Mouse (Mus musculus) heart, embryonic 11.5 days (tissue): ENCODE measurements at regions not wholly inside any gene's neighbourhood (a gene's known extent, or its start where the extent isn't known, plus 50 kb on each side); places are given as distances from the start of the nearest gene placed in this dataset.

Experiments used
- ATAC-seq: fragments of 200-750 bp; cut with Nextera tagmentation; replicated peaks from 2 replicates; pipeline ENCODE4 v1.8.0; 2017; ENCODE audit warnings: moderate library complexity; ENCODE audit not compliant: insufficient number of reproducible peaks, low FRiP score, low TSS enrichment
- H3K27ac ChIP-seq: fragments of 300-500 bp; sonication (generic); 2 replicates; pipeline ENCODE4 v1.5.1; 2014; ENCODE audit warnings: mild to moderate bottlenecking, low read depth, low read length
- H3K27me3 ChIP-seq: fragments of 300-500 bp; sonication (generic); 2 replicates; pipeline ENCODE4 v1.6.1; 2014; ENCODE audit warnings: mild to moderate bottlenecking, low read length, mixed read lengths; ENCODE audit not compliant: control insufficient read depth, insufficient read depth
- H3K36me3 ChIP-seq: fragments of 300-500 bp; sonication (generic); 2 replicates; pipeline ENCODE4 v1.6.1; 2014; ENCODE audit warnings: mild to moderate bottlenecking, low read length, moderate library complexity, mixed read lengths; ENCODE audit not compliant: control insufficient read depth, insufficient read depth
- H3K4me1 ChIP-seq: fragments of 300-500 bp; sonication (generic); 2 replicates; pipeline ENCODE4 v1.6.1; 2014; ENCODE audit warnings: low read length; ENCODE audit not compliant: control insufficient read depth, insufficient read depth
- H3K4me2 ChIP-seq: fragments of 300-500 bp; sonication (generic); 2 replicates; pipeline ENCODE4 v1.6.1; 2014; ENCODE audit warnings: mild to moderate bottlenecking, moderate library complexity
- H3K4me3 ChIP-seq: fragments of 300-500 bp; sonication (generic); 2 replicates; pipeline ENCODE4 v1.5.1; 2014; ENCODE audit warnings: low read depth, low read length
- H3K9ac ChIP-seq: fragments of 300-500 bp; sonication (generic); 2 replicates; pipeline ENCODE4 v1.6.1; 2014; ENCODE audit warnings: mild to moderate bottlenecking, low read depth, low read length, moderate library complexity
- H3K9me3 ChIP-seq: fragments of 300-500 bp; sonication (generic); replicated peaks from 2 replicates; pipeline ENCODE4 v1.6.1; 2016; ENCODE audit warnings: low read length; ENCODE audit not compliant: control insufficient read depth
- WGBS: fragments of 180-500 bp; shearing (Covaris S2); extraction: QIAGEN DNeasy Blood & Tissue Kit; methylation state at CpG from one replicate; pipeline ENCODE4 v1.1.7; 2014; ENCODE audit not compliant: insufficient replicate concordance; 5-methylcytosine and 5-hydroxymethylcytosine counted together

GRCm38 (mm10) chr3:37846191-37847003 lies 122.1 kb upstream of the Gm5148 start:
- ATAC-seq: no peak
- H3K9me3 ChIP-seq: no peaks in the 10 kb centered on the region

GRCm38 (mm10) chr3:37845313-37846023 lies 121.2 kb upstream of the Gm5148 start:
- no peak overlapping the region for H3K27ac ChIP-seq
- H3K4me1 ChIP-seq: 0 out of 2 replicates have a peak, but pooled peaks cover 8% of the 10 kb centered on the region
- H3K4me2 ChIP-seq: no peak overlapping the region
- H3K36me3 ChIP-seq: no peaks in the 10 kb centered on the region
- H3K9me3 ChIP-seq: no peaks in the 10 kb centered on the region
- H3K27me3 ChIP-seq: no peaks in the 10 kb centered on the region
- H3K4me3 ChIP-seq: no peak overlapping the region
- WGBS: 71% methylated on average over 11 of the region's 11 CpGs
- no peak for ATAC-seq
- no peak overlapping the region for H3K9ac ChIP-seq

More at GRCm38 (mm10) chr3:37846191-37847003, 122.1 kb upstream of the Gm5148 start:
- 0 out of 2 replicates have a peak, but pooled peaks cover 8% of the 10 kb centered on the region for H3K4me1 ChIP-seq
- no peak overlapping the region for H3K9ac ChIP-seq
- WGBS: 51% methylated on average over 3 of the region's 3 CpGs
- no peak overlapping the region for H3K4me2 ChIP-seq
- no peaks in the 10 kb centered on the region for H3K27me3 ChIP-seq
- no peak overlapping the region for H3K27ac ChIP-seq
- no peak overlapping the region for H3K4me3 ChIP-seq
- H3K36me3 ChIP-seq: no peaks in the 10 kb centered on the region

GRCm38 (mm10) chr3:37844731-37845312 lies 120.5 kb upstream of the Gm5148 start:
- no peaks in the 10 kb centered on the region for H3K27me3 ChIP-seq
- 0 out of 2 replicates have a peak, but pooled peaks cover 8% of the 10 kb centered on the region for H3K4me1 ChIP-seq
- H3K9me3 ChIP-seq: no peaks in the 10 kb centered on the region
- no peak overlapping the region for H3K9ac ChIP-seq
- no peak overlapping the region for H3K4me3 ChIP-seq
- no peak for ATAC-seq
- no peaks in the 10 kb centered on the region for H3K36me3 ChIP-seq
- 69% methylated on average over 8 of the region's 8 CpGs for WGBS
- H3K27ac ChIP-seq: no peak overlapping the region
- no peak overlapping the region for H3K4me2 ChIP-seq

- H3K27ac ChIP-seq: no peak overlapping the region
- no peaks in the 10 kb centered on the region for H3K27me3 ChIP-seq
- no peaks in the 10 kb centered on the region for H3K9me3 ChIP-seq
- no peak overlapping the region for H3K4me2 ChIP-seq
- WGBS: 72% methylated on average over 7 of the region's 7 CpGs
- H3K9ac ChIP-seq: no peak overlapping the region
- no peak for ATAC-seq
- H3K4me3 ChIP-seq: no peak overlapping the region
- 0 out of 2 replicates have a peak, but pooled peaks cover 8% of the 10 kb centered on the region for H3K4me1 ChIP-seq
- H3K36me3 ChIP-seq: no peaks in the 10 kb centered on the region
Observed at GRCm38 (mm10) chr3:37842289-37842688, 118.0 kb upstream of the Gm5148 start.

- Histone ChIP-seq H3K4me3 (no peak overlapping the region), H3K27me3 (no peaks in the 10 kb centered on the region), H3K9ac (no peak overlapping the region), H3K9me3 (no peaks in the 10 kb centered on the region), H3K27ac (no peak overlapping the region), H3K36me3 (no peaks in the 10 kb centered on the region), H3K4me2 (no peak overlapping the region), H3K4me1 (0 out of 2 replicates have a peak, but pooled peaks cover 3% of the 10 kb centered on the region)
- WGBS: 77% methylated on average over 11 of the region's 11 CpGs
- no peak for ATAC-seq
Observed at GRCm38 (mm10) chr3:37838896-37839295, 114.6 kb upstream of the Gm5148 start.

GRCm38 (mm10) chr3:37836749-37837148 lies 112.5 kb upstream of the Gm5148 start:
- Histone ChIP-seq H3K27ac (no peak overlapping the region), H3K9ac (no peak overlapping the region), H3K36me3 (no peaks in the 10 kb centered on the region), H3K4me2 (no peak overlapping the region), H3K4me1 (0 out of 2 replicates have a peak, but pooled peaks cover 3% of the 10 kb centered on the region), H3K9me3 (no peaks in the 10 kb centered on the region), H3K4me3 (no peak overlapping the region), H3K27me3 (no peaks in the 10 kb centered on the region)
- WGBS: 24% methylated on average over 5 of the region's 5 CpGs
- no peak for ATAC-seq

GRCm38 (mm10) chr3:37835687-37836086 lies 111.4 kb upstream of the Gm5148 start:
- Histone ChIP-seq H3K4me3 (no peak overlapping the region), H3K27me3 (no peaks in the 10 kb centered on the region), H3K9ac (no peak overlapping the region), H3K4me2 (no peak overlapping the region), H3K4me1 (0 out of 2 replicates have a peak, but pooled peaks cover 3% of the 10 kb centered on the region), H3K27ac (no peak overlapping the region), H3K9me3 (no peaks in the 10 kb centered on the region), H3K36me3 (no peaks in the 10 kb centered on the region)
- 87% methylated on average over 2 of the region's 2 CpGs for WGBS
- ATAC-seq: no peak

- Histone ChIP-seq H3K27ac (peak overlapping the region; percentile 66), H3K4me2 (no peak overlapping the region), H3K4me3 (no peak overlapping the region)
Observed at GRCm38 (mm10) chr3:37835135-37835534, 110.8 kb upstream of the Gm5148 start.

More at GRCm38 (mm10) chr3:37835135-37835534, 110.8 kb upstream of the Gm5148 start:
- WGBS: 78% methylated on average over 5 of the region's 5 CpGs
- H3K4me1 ChIP-seq: 0 out of 2 replicates have a peak, but pooled peaks cover 3% of the 10 kb centered on the region
- ATAC-seq: no peak
- no peaks in the 10 kb centered on the region for H3K9me3 ChIP-seq
- H3K27me3 ChIP-seq: no peaks in the 10 kb centered on the region
- no peaks in the 10 kb centered on the region for H3K36me3 ChIP-seq
- no peak overlapping the region for H3K9ac ChIP-seq
